Mouse (Mus musculus): ENCODE measurements around the gene Map3k4. TPM values are rescaled to one million over a fixed set of nuclear protein-coding genes. Genes with fewer than 3 reads are reported as not detected.

Gene Map3k4
- polyA plus RNA-seq, 1 experiment from 2014 or later: 47.9 TPM

GRCm38 (mm10) chr17:12261376-12261775, 57.2 kb downstream of the Map3k4 start:
- no peak overlapping the region for H3K27ac ChIP-seq (ENCODE audit: low read depth)
- H3K27me3 ChIP-seq (ENCODE audit: insufficient read depth, low read length): no peaks in the 10 kb centered on the region
- DNase-seq (no peak), ATAC-seq (ENCODE audit: insufficient read depth) (no peak)
- no peaks in the 10 kb centered on the region for H3K9me3 ChIP-seq (ENCODE audit: low read depth, low read length)
- H3K4me3 ChIP-seq (ENCODE audit: low read depth, low read length): no peak overlapping the region
- H3K4me1 ChIP-seq (ENCODE audit: insufficient read depth): 0 out of 2 replicates have a peak, but pooled peaks cover under 1% of the 10 kb centered on the region
- H3K4me2 ChIP-seq: no peak overlapping the region
- peaks cover 54% of the 10 kb centered on the region for H3K36me3 ChIP-seq (ENCODE audit: insufficient read depth)
- 85% methylated on average over 7 of the region's 7 CpGs for WGBS
- TF ChIP-seq CTCF (IDR thresholded peaks at IDR 0.05; ENCODE audit: low read depth): no peak
- H3K9ac ChIP-seq: no peak overlapping the region

DNA sequence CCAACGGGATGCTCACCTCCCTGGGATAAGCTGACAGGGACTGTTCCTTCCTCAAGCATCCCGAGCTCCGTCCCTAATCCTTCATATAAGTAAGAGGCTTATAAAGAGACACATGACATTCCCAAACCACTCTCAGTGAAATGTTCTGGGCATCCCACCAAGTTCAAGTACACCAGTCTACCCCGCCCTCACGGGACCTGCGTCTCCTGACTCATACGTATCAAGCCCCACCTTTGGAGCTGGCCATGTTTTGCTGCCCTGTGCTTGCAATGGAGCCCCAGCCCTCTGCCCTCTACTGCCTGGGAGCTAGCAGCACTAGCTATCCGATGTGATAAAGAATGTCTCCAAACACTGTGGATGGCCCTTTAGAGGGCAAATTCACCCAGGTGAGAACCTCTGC, 58.6 kb downstream of the Map3k4 start:
- no peak for TF ChIP-seq CTCF (IDR thresholded peaks at IDR 0.05; ENCODE audit: low read depth)
- Histone ChIP-seq H3K4me3 (ENCODE audit: low read depth, low read length) (no peak overlapping the region), H3K9me3 (ENCODE audit: low read depth, low read length) (no peaks in the 10 kb centered on the region), H3K27me3 (ENCODE audit: insufficient read depth, low read length) (no peaks in the 10 kb centered on the region), H3K4me2 (no peak overlapping the region), H3K4me1 (ENCODE audit: insufficient read depth) (no peaks in the 10 kb centered on the region), H3K27ac (ENCODE audit: low read depth) (no peak overlapping the region), H3K9ac (no peak overlapping the region), H3K36me3 (ENCODE audit: insufficient read depth) (peaks cover 68% of the 10 kb centered on the region)
- ATAC-seq (ENCODE audit: insufficient read depth): no peak
- DNase-seq: no peak
- 84% methylated on average over 8 of the region's 8 CpGs for WGBS

GRCm38 (mm10) chr17:12258517-12258916, 60.1 kb downstream of the Map3k4 start:
- Histone ChIP-seq H3K36me3 (ENCODE audit: insufficient read depth) (peaks cover 80% of the 10 kb centered on the region), H3K9ac (no peak overlapping the region), H3K4me3 (ENCODE audit: low read depth, low read length) (no peak overlapping the region), H3K9me3 (ENCODE audit: low read depth, low read length) (no peaks in the 10 kb centered on the region), H3K4me1 (ENCODE audit: insufficient read depth) (no peaks in the 10 kb centered on the region), H3K27ac (ENCODE audit: low read depth) (no peak overlapping the region), H3K27me3 (ENCODE audit: insufficient read depth, low read length) (no peaks in the 10 kb centered on the region), H3K4me2 (no peak overlapping the region)
- TF ChIP-seq CTCF (IDR thresholded peaks at IDR 0.05; ENCODE audit: low read depth): no peak
- DNase-seq (no peak), ATAC-seq (ENCODE audit: insufficient read depth) (no peak)
- 62% methylated on average over 6 of the region's 6 CpGs for WGBS

DNA sequence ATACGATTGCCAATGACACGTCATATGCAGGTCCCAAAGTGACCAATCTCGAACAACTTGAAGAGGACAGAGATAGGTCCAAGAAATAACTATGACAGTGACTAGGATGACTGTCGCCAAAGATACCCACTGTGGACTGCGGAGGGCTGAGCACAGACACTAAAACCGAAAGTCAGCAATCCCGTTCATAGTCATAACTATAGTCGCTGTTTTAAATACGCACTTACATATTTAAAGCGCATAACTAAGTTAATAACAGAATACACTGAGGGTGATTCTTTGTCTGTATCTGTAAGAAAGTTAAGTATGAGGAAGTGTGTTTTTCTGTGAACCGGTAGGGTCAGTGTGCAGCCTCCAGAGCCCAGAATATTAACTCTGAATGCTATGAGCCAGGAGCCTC, 62.5 kb downstream of the Map3k4 start:
- ATAC-seq (ENCODE audit: insufficient read depth) (no peak), DNase-seq (no peak)
- Histone ChIP-seq H3K9ac (no peak overlapping the region), H3K4me2 (no peak overlapping the region), H3K36me3 (ENCODE audit: insufficient read depth) (peaks cover 84% of the 10 kb centered on the region), H3K9me3 (ENCODE audit: low read depth, low read length) (peaks cover 10% of the 10 kb centered on the region; the same call in 1 of the 2 replicates), H3K27ac (ENCODE audit: low read depth) (no peak overlapping the region), H3K27me3 (ENCODE audit: insufficient read depth, low read length) (no peaks in the 10 kb centered on the region), H3K4me3 (ENCODE audit: low read depth, low read length) (no peak overlapping the region), H3K4me1 (ENCODE audit: insufficient read depth) (no peaks in the 10 kb centered on the region)
- no peak for TF ChIP-seq CTCF (IDR thresholded peaks at IDR 0.05; ENCODE audit: low read depth)
- 91% methylated on average over 11 of the region's 11 CpGs for WGBS

DNA sequence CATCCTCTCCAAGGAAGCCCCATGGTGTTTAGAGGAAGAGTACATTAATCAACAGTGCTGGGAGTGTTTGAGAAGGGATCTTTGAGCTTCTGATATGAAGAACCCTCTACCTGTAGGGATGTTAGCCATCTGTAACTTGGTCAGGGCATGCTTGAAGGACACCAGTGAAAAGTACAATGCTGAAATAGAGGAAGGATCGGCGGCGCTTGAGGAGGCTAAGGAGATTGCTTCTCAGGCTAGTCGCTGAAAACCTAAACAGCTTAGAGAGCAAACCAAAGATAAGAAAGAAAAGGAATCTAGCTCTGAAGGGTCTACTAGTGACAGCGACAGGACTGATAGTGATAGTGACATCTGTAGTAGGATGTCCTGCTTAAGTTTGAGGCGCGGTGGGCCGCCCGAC, 68.0 kb downstream of the Map3k4 start:
- no peak overlapping the region for H3K4me2 ChIP-seq
- no peak for TF ChIP-seq CTCF (IDR thresholded peaks at IDR 0.05; ENCODE audit: low read depth)
- H3K27me3 ChIP-seq (ENCODE audit: insufficient read depth, low read length): no peaks in the 10 kb centered on the region
- no peak overlapping the region for H3K4me3 ChIP-seq (ENCODE audit: low read depth, low read length)
- H3K36me3 ChIP-seq (ENCODE audit: insufficient read depth): peaks cover 73% of the 10 kb centered on the region
- WGBS: 96% methylated on average over 9 of the region's 9 CpGs
- ATAC-seq (ENCODE audit: insufficient read depth): no peak
- no peaks in the 10 kb centered on the region for H3K4me1 ChIP-seq (ENCODE audit: insufficient read depth)
- peaks cover 10% of the 10 kb centered on the region; the same call in 1 of the 2 replicates for H3K9me3 ChIP-seq (ENCODE audit: low read depth, low read length)
- DNase-seq: no peak
- no peak overlapping the region for H3K9ac ChIP-seq
- H3K27ac ChIP-seq (ENCODE audit: low read depth): no peak overlapping the region

DNA sequence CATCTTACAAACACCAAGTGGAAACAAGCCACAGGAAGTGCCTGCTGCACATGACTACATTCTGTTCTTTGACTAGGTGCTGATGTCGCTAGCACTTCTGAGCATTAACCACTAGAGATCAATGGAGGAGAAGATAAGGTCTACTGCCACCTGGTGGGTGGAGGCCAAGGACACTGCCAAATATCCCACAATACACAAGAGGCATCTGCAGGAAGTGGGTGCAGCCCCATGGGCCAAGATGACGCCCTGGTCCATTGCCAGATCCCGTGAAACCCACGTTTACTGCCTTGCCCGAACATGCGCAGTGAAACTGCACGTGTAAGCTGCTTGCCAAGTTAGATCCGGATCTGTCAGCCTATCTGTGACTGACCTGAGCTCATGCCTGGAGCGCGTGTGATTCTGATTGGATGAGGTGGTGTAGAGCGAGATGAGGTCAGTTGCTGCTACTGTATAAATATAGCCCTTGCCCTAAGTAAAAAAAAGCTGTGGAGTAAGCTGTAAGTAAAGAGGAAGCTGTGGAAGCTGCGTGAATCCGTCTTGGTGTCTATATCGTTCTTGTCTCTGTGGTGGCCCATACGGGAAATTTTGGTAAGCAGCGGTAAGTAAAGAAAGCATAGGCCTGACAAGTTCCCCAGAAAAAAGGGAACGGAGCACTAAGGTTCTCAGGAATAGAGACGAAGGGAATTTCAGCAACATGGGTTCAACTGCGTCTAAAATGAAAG, 68.7 kb downstream of the Map3k4 start:
- H3K4me2 ChIP-seq: no peak overlapping the region
- no peaks in the 10 kb centered on the region for H3K27me3 ChIP-seq (ENCODE audit: insufficient read depth, low read length)
- peaks cover 10% of the 10 kb centered on the region; the same call in 1 of the 2 replicates for H3K9me3 ChIP-seq (ENCODE audit: low read depth, low read length)
- DNase-seq (peak; percentile 13), ATAC-seq (ENCODE audit: insufficient read depth) (no peak)
- WGBS: 95% methylated on average over 19 of the region's 19 CpGs
- H3K4me3 ChIP-seq (ENCODE audit: low read depth, low read length): no peak overlapping the region
- peaks cover 66% of the 10 kb centered on the region for H3K36me3 ChIP-seq (ENCODE audit: insufficient read depth)
- H3K4me1 ChIP-seq (ENCODE audit: insufficient read depth): no peaks in the 10 kb centered on the region
- H3K9ac ChIP-seq: no peak overlapping the region
- H3K27ac ChIP-seq (ENCODE audit: low read depth): no peak overlapping the region
- TF ChIP-seq CTCF (IDR thresholded peaks at IDR 0.05; ENCODE audit: low read depth): peak; percentile 50

- no peaks in the 10 kb centered on the region for H3K4me1 ChIP-seq (ENCODE audit: insufficient read depth)
- H3K27me3 ChIP-seq (ENCODE audit: insufficient read depth, low read length): no peaks in the 10 kb centered on the region
- H3K9me3 ChIP-seq (ENCODE audit: low read depth, low read length): no peaks in the 10 kb centered on the region
- peaks cover 66% of the 10 kb centered on the region for H3K36me3 ChIP-seq (ENCODE audit: insufficient read depth)
- 91% methylated on average over 3 of the region's 3 CpGs for WGBS
- H3K4me3 ChIP-seq (ENCODE audit: low read depth, low read length): no peak overlapping the region
- DNase-seq: no peak
- TF ChIP-seq CTCF (IDR thresholded peaks at IDR 0.05; ENCODE audit: low read depth): no peak
- H3K9ac ChIP-seq: no peak overlapping the region
- H3K4me2 ChIP-seq: no peak overlapping the region
- ATAC-seq (ENCODE audit: insufficient read depth): no peak
- no peak overlapping the region for H3K27ac ChIP-seq (ENCODE audit: low read depth)
Measured at GRCm38 (mm10) chr17:12240701-12241100, 77.9 kb downstream of the Map3k4 start.

Data from lung, embryonic 14.5 days (tissue).